Mouse (Mus musculus) T-cell, adult 66 days (primary cell): ENCODE results near the gene Pde8a. TPM values are rescaled to one million over a fixed set of nuclear protein-coding genes. Genes with fewer than 3 reads are reported as not detected.

ENCODE experiments used
- total RNA-seq, 2 experiments: library from RNA; stranded (reverse); gene quantifications; 3 replicates in 1 of 2; 4 replicates in 1 of 2; pipeline ENCODE4 v1.2.4; 2023

The Pde8a gene
- 10 to 100 TPM in 1 of 2 experiments, 1 to 10 TPM in 1; 7.4 to 11.0 TPM for total RNA-seq

DNA sequence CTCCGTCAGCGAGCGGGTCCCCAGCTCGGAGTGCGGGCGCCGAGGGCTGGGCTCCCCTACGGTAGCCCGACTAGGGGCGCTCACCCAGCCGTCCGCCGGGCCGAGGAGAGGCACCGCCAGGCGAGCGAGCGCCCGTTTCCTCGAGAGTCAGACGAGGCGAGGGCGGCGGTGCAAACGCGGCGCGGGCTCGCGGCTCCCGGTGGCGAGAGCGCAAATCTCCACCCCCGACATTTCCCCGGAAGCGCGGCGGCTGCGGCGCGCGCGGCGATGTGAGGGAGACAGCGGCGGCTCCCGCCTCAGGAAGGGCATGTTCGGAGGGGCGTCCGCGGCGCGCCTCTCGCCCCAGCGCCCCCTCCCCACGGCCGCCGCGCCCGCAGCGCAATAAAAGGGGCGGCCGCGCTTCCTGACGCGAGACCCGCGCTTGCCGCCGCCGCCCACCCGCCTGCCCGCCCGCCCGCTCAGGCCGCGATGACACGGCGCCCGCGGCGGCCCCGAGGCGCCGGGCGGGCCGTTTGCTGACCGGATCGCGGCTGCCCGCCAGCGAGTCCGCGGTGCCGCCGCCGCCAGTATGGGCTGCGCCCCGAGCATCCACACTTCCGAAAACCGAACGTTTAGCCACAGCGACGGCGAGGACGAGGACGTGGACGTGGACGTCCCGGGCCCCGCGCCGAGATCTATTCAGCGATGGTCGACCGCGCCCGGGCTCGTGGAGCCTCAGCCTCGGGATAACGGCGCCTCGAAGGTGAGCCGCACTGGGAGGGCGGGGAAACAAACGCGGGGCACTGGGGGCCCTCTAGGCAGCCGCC, at the start of gene Pde8a:
Gene Pde8a (plus strand): TSS at position 250 of the 806 bp plus-strand sequence.

GRCm38 (mm10) chr7:81344544-81345446, 131.4 kb downstream of the Pde8a start, which contains the start of gene Rps17:
TSS of gene Rps17 (minus strand) at chr7:81345254.

Other genes with a start within 250 kb of the Pde8a start
- 10 to 100 TPM; 79.2 to 89.6 TPM for gene Zfp592, start 219.9 kb upstream of the Pde8a start, total RNA-seq
- gene Alpk3, start 156.0 kb upstream of the Pde8a start, total RNA-seq, result under 1 TPM; 0.32 to 0.62 TPM
- not detected for gene Slc28a1, start 98.8 kb upstream of the Pde8a start, total RNA-seq
- 1,000 to 10,000 TPM; 2,629 to 2,674 TPM for gene Rps17, start 131.7 kb downstream of the Pde8a start, total RNA-seq
- not detected for gene Cpeb1, start 241.9 kb downstream of the Pde8a start, total RNA-seq